9 mouse cellular contexts compared by ENCODE assay signal in the genomic region with DNA sequence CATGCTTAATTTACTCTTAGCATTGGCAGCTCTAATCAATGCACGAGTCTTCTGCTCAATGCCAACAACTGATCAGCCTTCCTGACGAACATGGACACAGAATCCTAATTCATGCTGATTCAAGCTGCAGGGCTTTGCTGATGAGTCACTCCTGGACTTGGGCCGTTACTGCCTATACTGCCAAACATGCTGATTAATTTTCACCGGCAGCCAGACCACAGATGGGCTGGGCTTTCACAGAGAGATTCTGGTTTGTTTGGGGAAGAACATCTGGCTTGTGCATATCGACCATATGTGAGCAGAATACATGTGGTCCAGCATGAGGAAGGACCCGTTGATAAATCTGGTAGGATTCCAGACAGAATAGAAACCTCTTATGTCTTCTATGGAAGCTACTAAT.
DNase-seq lines count a peak whose midpoint lies in the region; ATAC-seq lines count a peak whose summit lies in the region.
"Had no signal": no experiment of that assay in that cellular context is flagged by ENCODE, and none has a peak within 500 bp of the region (broad histone marks: within the 10 kb centered on the region; RNA-seq: fewer than 3 reads in every experiment).

No protein-coding gene starts in this region.

- H3K27ac ChIP-seq in liver, embryonic 11.5 days (ENCODE audit: low read depth, low read length): no peak overlapping the region

- no peak overlapping the region for H3K4me2 ChIP-seq in liver, embryonic 11.5 days

- no peak overlapping the region for H3K9ac ChIP-seq in liver, embryonic 11.5 days (ENCODE audit: low read depth, low read length)

- no peaks in the 10 kb centered on the region for H3K4me1 ChIP-seq in liver, embryonic 11.5 days (replicated peaks; ENCODE audit: control insufficient read depth, insufficient read depth, low read length)

- H3K9me3 ChIP-seq in liver, embryonic 11.5 days (ENCODE audit: control insufficient read depth, low read length): no peaks in the 10 kb centered on the region

- no peak for ATAC-seq in liver, embryonic 11.5 days (replicated peaks; ENCODE audit: low FRiP score)

- H3K27me3 ChIP-seq in liver, embryonic 11.5 days (replicated peaks; ENCODE audit: control insufficient read depth, insufficient read depth, low read length): no peaks in the 10 kb centered on the region

- H3K4me3 ChIP-seq in liver, embryonic 11.5 days (ENCODE audit: low read depth, low read length): no peak overlapping the region

- 61% methylated on average over 6 of the region's 6 CpGs for WGBS in liver, embryonic 11.5 days

- peak; percentile 91 for DNase-seq in heart, adult 11 months
- DNase-seq in heart, postnatal 25 days (ENCODE audit: low spot score): no peak
- DNase-seq in urinary bladder, postnatal 25 days (ENCODE audit: low spot score): peak; percentile 10
- DNase-seq in urinary bladder, adult 2 months (ENCODE audit: low spot score): no peak
- DNase-seq in layer of hippocampus, adult 18-20 months (ENCODE audit: low spot score in 2 of 2): peak; percentile 47 to 56
- no peak for DNase-seq in neural tube, embryonic 10.5 days (ENCODE audit: extremely low spot score, low spot score)
- no peak for DNase-seq in liver, embryonic 11.5 days (ENCODE audit: low spot score)
- no peak for DNase-seq in embryo, embryonic 11 days
- DNase-seq: cerebellum, adult 9-11 months had no signal

- H3K36me3 ChIP-seq in liver, embryonic 11.5 days (ENCODE audit: control insufficient read depth, insufficient read depth, low read length): no peaks in the 10 kb centered on the region

- intact Hi-C loops in heart, postnatal 25 days (cut with DNase I): no loop called here

Comparison
In these comparisons a context has a peak if more than half of its experiments do, and no peak if none do; other contexts are left out.
1. DNase-seq: peak in heart, adult 11 months (single experiment), urinary bladder, postnatal 25 days (single experiment) and layer of hippocampus, adult 18-20 months (2 of 2); none in heart, postnatal 25 days (single experiment), urinary bladder, adult 2 months (single experiment), neural tube, embryonic 10.5 days (single experiment), liver, embryonic 11.5 days (single experiment) and embryo, embryonic 11 days (single experiment).